Mouse (Mus musculus) adrenal gland, postnatal 14 days (tissue): ENCODE results near the gene Rxrb. TPM values are rescaled to one million over a fixed set of nuclear protein-coding genes. Genes with fewer than 3 reads are reported as not detected.

Experiments
- DNase-seq: peaks from one replicate; pipeline ENCODE4 v3.0.0; 2021; ENCODE audit warnings: mixed read lengths
- microRNA-seq, 2 experiments: library from miRNA; unstranded; fragments of <30 nt; microRNA quantifications; one replicate each; pipeline ENCODE4 v1.2.0; 2021
- total RNA-seq: library from RNA; stranded (reverse); gene quantifications from 2 replicates; pipeline ENCODE4 v1.2.3, GENCODE M21; 2021

Gene Rxrb
- total RNA-seq, 1 experiment from 2014 or later = 54.5 TPM

- DNase-seq = no peak
These were observed 14.3 kb downstream of the Rxrb start for GRCm38 (mm10) chr17:34045941-34046340.

- DNase-seq = no peak
These were observed 15.9 kb downstream of the Rxrb start for GRCm38 (mm10) chr17:34047404-34048050.

GRCm38 (mm10) chr17:34057224-34057623, 25.6 kb downstream of the Rxrb start:
- DNase-seq = no peak

GRCm38 (mm10) chr17:34068864-34069263, 37.3 kb downstream of the Rxrb start:
- no peak for DNase-seq

GRCm38 (mm10) chr17:34072091-34072490, 40.5 kb downstream of the Rxrb start:
- DNase-seq = no peak

- peak; percentile 78 for DNase-seq
These were observed 43.7 kb downstream of the Rxrb start for GRCm38 (mm10) chr17:34075271-34075670.

- peak; percentile 85 for DNase-seq
These were observed 45.9 kb downstream of the Rxrb start for GRCm38 (mm10) chr17:34077549-34077948.

- DNase-seq = no peak
These were observed 46.5 kb downstream of the Rxrb start for GRCm38 (mm10) chr17:34078148-34078547.

GRCm38 (mm10) chr17:34079002-34079401, 47.4 kb downstream of the Rxrb start:
- no peak for DNase-seq

- peak; percentile 60 for DNase-seq
These were observed 48.0 kb downstream of the Rxrb start for GRCm38 (mm10) chr17:34079621-34080020.

GRCm38 (mm10) chr17:34083104-34083503, 51.5 kb downstream of the Rxrb start:
- no peak for DNase-seq

- DNase-seq = no peak
These were observed 55.8 kb downstream of the Rxrb start for GRCm38 (mm10) chr17:34087386-34087785.

Small RNA genes within 50 kb of the gene (microRNA-seq; reads per million reads assigned to microRNA genes)
- gene Mir219a-1 = 0.43 to 1.1 reads per million in 2 experiments
- 0 reads per million in 2 experiments for gene Mir219c

Other genes with a start within 250 kb of the Rxrb start
- gene Angptl4, start 250.0 kb upstream of the Rxrb start, total RNA-seq = 121 and 189 TPM in 2 replicates
- gene Kank3, start 221.3 kb upstream of the Rxrb start, total RNA-seq = 92.4 and 108 TPM in 2 replicates
- 1,257 and 1,514 TPM in 2 replicates for gene Rps28, start 207.2 kb upstream of the Rxrb start, total RNA-seq
- gene Ndufa7, start 207.2 kb upstream of the Rxrb start, total RNA-seq = 505 and 552 TPM in 2 replicates
- gene Cd320, start 188.7 kb upstream of the Rxrb start, total RNA-seq = 31.5 and 36.5 TPM in 2 replicates
- gene Gm7029, start 158.0 kb upstream of the Rxrb start, total RNA-seq = not detected in 2 replicates
- gene Kifc1, start 141.2 kb upstream of the Rxrb start, total RNA-seq = 11.0 and 12.4 TPM in 2 replicates
- gene Platr17, start 126.7 kb upstream of the Rxrb start, total RNA-seq = not detected in 2 replicates
- gene Daxx, start 122.4 kb upstream of the Rxrb start, total RNA-seq = 27.7 and 32.0 TPM in 2 replicates
- gene Tapbp, start 115.9 kb upstream of the Rxrb start, total RNA-seq = 132 and 145 TPM in 2 replicates
- 25.5 and 34.5 TPM in 2 replicates for gene Zbtb22, start 115.9 kb upstream of the Rxrb start, total RNA-seq
- gene Rgl2, start 102.3 kb upstream of the Rxrb start, total RNA-seq = 53.2 and 80.3 TPM in 2 replicates
- gene Pfdn6, start 91.5 kb upstream of the Rxrb start, total RNA-seq = 96.2 and 102 TPM in 2 replicates
- gene Wdr46, start 91.2 kb upstream of the Rxrb start, total RNA-seq = 32.9 and 35.7 TPM in 2 replicates
- 3.2 and 6.2 TPM in 2 replicates for gene B3galt4, start 80.3 kb upstream of the Rxrb start, total RNA-seq
- gene Vps52, start 76.0 kb upstream of the Rxrb start, total RNA-seq = 46.8 and 52.9 TPM in 2 replicates
- 760 and 860 TPM in 2 replicates for gene Rps18, start 75.8 kb upstream of the Rxrb start, total RNA-seq
- 212 and 322 TPM in 2 replicates for gene H2-K1, start 31.5 kb upstream of the Rxrb start, total RNA-seq
- gene Ring1, start 7.1 kb upstream of the Rxrb start, total RNA-seq = 36.6 and 42.5 TPM in 2 replicates
- 207 and 212 TPM in 2 replicates for gene H2-Ke6, start 3.8 kb upstream of the Rxrb start, total RNA-seq
- gene Slc39a7, start 130 bp upstream of the Rxrb start, total RNA-seq = 127 and 161 TPM in 2 replicates
- gene Col11a2, start 7.6 kb downstream of the Rxrb start, total RNA-seq = 1.1 and 2.6 TPM in 2 replicates
- gene H2-Oa, start 60.5 kb downstream of the Rxrb start, total RNA-seq = 0.33 and 4.1 TPM in 2 replicates
- 8.0 and 18.8 TPM in 2 replicates for gene H2-DMa, start 87.7 kb downstream of the Rxrb start, total RNA-seq
- gene Brd2, start 90.8 kb downstream of the Rxrb start, total RNA-seq = 198 and 203 TPM in 2 replicates
- 2.7 and 17.0 TPM in 2 replicates for gene H2-DMb2, start 111.5 kb downstream of the Rxrb start, total RNA-seq
- gene H2-DMb1, start 121.3 kb downstream of the Rxrb start, total RNA-seq = 3.6 and 8.3 TPM in 2 replicates
- gene Tap1, start 155.7 kb downstream of the Rxrb start, total RNA-seq = 11.1 and 20.4 TPM in 2 replicates
- gene Psmb9, start 156.0 kb downstream of the Rxrb start, total RNA-seq = 6.9 and 12.2 TPM in 2 replicates
- 21.0 and 33.6 TPM in 2 replicates for gene Psmb8, start 165.9 kb downstream of the Rxrb start, total RNA-seq
- gene Tap2, start 171.7 kb downstream of the Rxrb start, total RNA-seq = 33.2 and 34.9 TPM in 2 replicates
- 1.3 and 16.6 TPM in 2 replicates for gene H2-Ob, start 207.1 kb downstream of the Rxrb start, total RNA-seq
- gene H2-Ab1, start 225.9 kb downstream of the Rxrb start, total RNA-seq = 19.8 and 71.0 TPM in 2 replicates